ENCODE assay signal across 8 mouse cellular contexts in genomic region chr1:75141486-75142190, GRCm38 (mm10). TPM values are rescaled to one million over a fixed set of nuclear protein-coding genes. Genes with fewer than 3 reads are reported as not detected.
A peak's percentile ranks its signal among the peaks of the same experiment; 100 is the strongest.
DNase-seq lines count a peak whose midpoint lies in the region; ATAC-seq and TF ChIP-seq lines count a peak whose summit lies in the region.

No protein-coding gene starts in this region.

- 0 out of 2 replicates have a peak, but pooled peaks cover 6% of the 10 kb centered on the region for H3K4me1 ChIP-seq in embryonic fibroblast, embryonic 13.5 days (ENCODE audit: control insufficient read depth, insufficient read depth, low read length)
- peaks cover 19% of the 10 kb centered on the region for H3K4me1 ChIP-seq in heart, embryonic 12.5 days (replicated peaks)
- H3K4me1 ChIP-seq in kidney, embryonic 16.5 days (ENCODE audit: insufficient read depth, low read length) = peaks cover 16% of the 10 kb centered on the region
- H3K4me1 ChIP-seq in liver, embryonic 15.5 days (replicated peaks) = peaks cover 82% of the 10 kb centered on the region
- H3K4me1 ChIP-seq in neural tube, embryonic 11.5 days (ENCODE audit: control insufficient read depth, insufficient read depth, low read length) = peaks cover 16% of the 10 kb centered on the region; the same call in 1 of the 2 replicates
- 0 out of 2 replicates have a peak, but pooled peaks cover 3% of the 10 kb centered on the region for H3K4me1 ChIP-seq in stomach, postnatal 0 days (replicated peaks; ENCODE audit: control insufficient read depth, insufficient read depth)

- H3K4me3 ChIP-seq in embryonic fibroblast, embryonic 13.5 days (ENCODE audit: insufficient read depth, low read length) = peak overlapping the region; percentile 50
- H3K4me3 ChIP-seq in heart, embryonic 12.5 days = peak overlapping the region; percentile 85
- H3K4me3 ChIP-seq in kidney, embryonic 16.5 days (ENCODE audit: low read length) = peak overlapping the region; percentile 90
- peak overlapping the region; percentile 96 for H3K4me3 ChIP-seq in liver, embryonic 15.5 days (replicated peaks)
- peak overlapping the region; percentile 86 for H3K4me3 ChIP-seq in neural tube, embryonic 11.5 days (ENCODE audit: low read depth, low read length)
- H3K4me3 ChIP-seq in stomach, postnatal 0 days (ENCODE audit: low read depth, low read length) = peak overlapping the region; percentile 82

- H3K27ac ChIP-seq in embryonic fibroblast, embryonic 13.5 days (ENCODE audit: insufficient read depth, low read length) = peak overlapping the region; percentile 87
- H3K27ac ChIP-seq in heart, embryonic 12.5 days (ENCODE audit: poor library complexity, severe bottlenecking) = peak overlapping the region; percentile 96
- H3K27ac ChIP-seq in kidney, embryonic 16.5 days (ENCODE audit: low read length) = peak overlapping the region; percentile 98
- H3K27ac ChIP-seq in liver, embryonic 15.5 days (replicated peaks) = peak overlapping the region; percentile 99
- peak overlapping the region; percentile 64; the same call in 1 of the 2 replicates for H3K27ac ChIP-seq in neural tube, embryonic 11.5 days (ENCODE audit: low read depth, low read length)
- peak overlapping the region; percentile 96 for H3K27ac ChIP-seq in stomach, postnatal 0 days (replicated peaks)

- no peak for TF ChIP-seq EP300 in stomach, postnatal 0 days (optimal IDR thresholded peaks at IDR 0.05)

- TF ChIP-seq POLR2A in embryonic fibroblast, embryonic 13.5 days (IDR thresholded peaks at IDR 0.05; ENCODE audit: low read depth, low read length) = peak; percentile 87

- under 1% methylated on average over 53 of the region's 53 CpGs for WGBS in heart, embryonic 12.5 days
- under 1% methylated on average over 53 of the region's 53 CpGs for WGBS in kidney, embryonic 16.5 days
- under 1% methylated on average over 53 of the region's 53 CpGs for WGBS in liver, embryonic 15.5 days (ENCODE audit: insufficient replicate concordance)
- WGBS in neural tube, embryonic 11.5 days = under 1% methylated on average over 53 of the region's 53 CpGs
- under 1% methylated on average over 53 of the region's 53 CpGs for WGBS in stomach, postnatal 0 days

- no peak for TF ChIP-seq CTCF in embryonic fibroblast, embryonic 13.5 days (IDR thresholded peaks at IDR 0.05; ENCODE audit: borderline replicate concordance, insufficient read depth, low read length)
- no peak for TF ChIP-seq CTCF in stomach, postnatal 0 days (IDR thresholded peaks at IDR 0.05; ENCODE audit: low read depth)

- H3K27me3 ChIP-seq in heart, embryonic 12.5 days (replicated peaks) = no peaks in the 10 kb centered on the region
- no peaks in the 10 kb centered on the region for H3K27me3 ChIP-seq in kidney, embryonic 16.5 days (ENCODE audit: insufficient read depth, low read length)
- no peaks in the 10 kb centered on the region for H3K27me3 ChIP-seq in liver, embryonic 15.5 days
- no peaks in the 10 kb centered on the region for H3K27me3 ChIP-seq in neural tube, embryonic 11.5 days (ENCODE audit: control insufficient read depth, insufficient read depth, low read length)
- H3K27me3 ChIP-seq in stomach, postnatal 0 days (ENCODE audit: control insufficient read depth, insufficient read depth, low read length) = no peaks in the 10 kb centered on the region

- peak overlapping the region; percentile 74 for H3K4me2 ChIP-seq in heart, embryonic 12.5 days
- peak overlapping the region; percentile 94 for H3K4me2 ChIP-seq in kidney, embryonic 16.5 days (replicated peaks; ENCODE audit: low read depth, low read length)
- peak overlapping the region; percentile 83 for H3K4me2 ChIP-seq in liver, embryonic 15.5 days
- peak overlapping the region; percentile 98 for H3K4me2 ChIP-seq in neural tube, embryonic 11.5 days (ENCODE audit: low read depth)
- H3K4me2 ChIP-seq in stomach, postnatal 0 days (replicated peaks; ENCODE audit: low read depth) = peak overlapping the region; percentile 89

- H3K9ac ChIP-seq in heart, embryonic 12.5 days = peak overlapping the region; percentile 96
- peak overlapping the region; percentile 94 for H3K9ac ChIP-seq in kidney, embryonic 16.5 days (replicated peaks; ENCODE audit: low read length)
- H3K9ac ChIP-seq in liver, embryonic 15.5 days = peak overlapping the region; percentile 99
- peak overlapping the region; percentile 92 for H3K9ac ChIP-seq in neural tube, embryonic 11.5 days (ENCODE audit: low read length)
- H3K9ac ChIP-seq in stomach, postnatal 0 days (ENCODE audit: low read length) = peak overlapping the region; percentile 88

- H3K9me3 ChIP-seq in heart, embryonic 12.5 days (replicated peaks) = no peaks in the 10 kb centered on the region
- H3K9me3 ChIP-seq in kidney, embryonic 16.5 days (ENCODE audit: low read length) = no peaks in the 10 kb centered on the region
- H3K9me3 ChIP-seq in liver, embryonic 15.5 days (replicated peaks) = no peaks in the 10 kb centered on the region
- no peaks in the 10 kb centered on the region for H3K9me3 ChIP-seq in neural tube, embryonic 11.5 days (ENCODE audit: control insufficient read depth, low read length)
- no peaks in the 10 kb centered on the region for H3K9me3 ChIP-seq in stomach, postnatal 0 days (ENCODE audit: control insufficient read depth, low read length)

- H3K36me3 ChIP-seq in heart, embryonic 12.5 days = peaks cover 55% of the 10 kb centered on the region
- H3K36me3 ChIP-seq in kidney, embryonic 16.5 days (ENCODE audit: insufficient read depth, low read length) = peaks cover 42% of the 10 kb centered on the region
- peaks cover 65% of the 10 kb centered on the region for H3K36me3 ChIP-seq in liver, embryonic 15.5 days (replicated peaks)
- peaks cover 11% of the 10 kb centered on the region for H3K36me3 ChIP-seq in neural tube, embryonic 11.5 days (ENCODE audit: control insufficient read depth, insufficient read depth, low read length)
- peaks cover 34% of the 10 kb centered on the region for H3K36me3 ChIP-seq in stomach, postnatal 0 days (ENCODE audit: control insufficient read depth, insufficient read depth, low read length)

- peak; percentile 69 to 73 for DNase-seq in B cell, adult 2 months
- DNase-seq in adrenal gland, postnatal 36 days = peak; percentile 78 to 83
- peak; percentile 60 for DNase-seq in neural tube, embryonic 11.5 days (ENCODE audit: low spot score)
- DNase-seq in stomach, postnatal 0 days (ENCODE audit: low spot score) = peak; percentile 83

- peak; percentile 58 for ATAC-seq in heart, embryonic 12.5 days (ENCODE audit: insufficient number of reproducible peaks, low FRiP score)
- peak; percentile 44; the same call in 1 of the 2 replicates for ATAC-seq in kidney, embryonic 16.5 days (ENCODE audit: low FRiP score, low TSS enrichment)
- ATAC-seq in liver, embryonic 15.5 days (ENCODE audit: insufficient read depth) = peak; percentile 52
- no peak for ATAC-seq in neural tube, embryonic 11.5 days (ENCODE audit: insufficient read depth, low FRiP score, low TSS enrichment)
- ATAC-seq in stomach, postnatal 0 days (ENCODE audit: low FRiP score, low TSS enrichment) = peak; percentile 61

RNA-seq across cellular contexts. Expression of gene Cnppd1, which starts 0.9 kb away (rescaled TPM):
- 10 to 100 TPM; 38.0 TPM for total RNA-seq in adrenal gland, postnatal 36 days (2021)
- 34.2 and 40.9 TPM in 2 replicates for polyA plus RNA-seq in embryonic fibroblast, embryonic 13.5 days (2011; ENCODE audit: insufficient read length, low read depth, missing spikeins)
- polyA plus RNA-seq in heart, embryonic 12.5 days (2016; fragmentation: Nextera tagmentation; extraction: Ambion mirVana) = 39.9 and 41.1 TPM in 2 replicates
- 51.1 and 54.4 TPM in 2 replicates for polyA plus RNA-seq in kidney, embryonic 16.5 days (2015; fragmentation: Nextera tagmentation; extraction: Ambion mirVana)
- 48.8 and 54.7 TPM in 2 replicates for polyA plus RNA-seq in liver, embryonic 15.5 days (2015; fragmentation: Nextera tagmentation; extraction: Ambion mirVana)
- polyA plus RNA-seq in neural tube, embryonic 11.5 days (2014; fragmentation: Nextera tagmentation; extraction: Ambion mirVana) = 53.5 and 58.4 TPM in 2 replicates
- polyA plus RNA-seq in stomach, postnatal 0 days (2015; fragmentation: Nextera tagmentation; extraction: Ambion mirVana) = 35.1 and 38.3 TPM in 2 replicates

RNA-seq across cellular contexts. Expression of gene Retreg2, which starts 0.9 kb away (rescaled TPM):
- 10 to 100 TPM; 81.4 to 95.7 TPM for total RNA-seq in adrenal gland, postnatal 36 days (2021)
- 31.9 and 44.3 TPM in 2 replicates for polyA plus RNA-seq in embryonic fibroblast, embryonic 13.5 days (2011; ENCODE audit: insufficient read length, low read depth, missing spikeins)
- 36.3 and 40.5 TPM in 2 replicates for polyA plus RNA-seq in heart, embryonic 12.5 days (2016; fragmentation: Nextera tagmentation; extraction: Ambion mirVana)
- 56.3 and 59.8 TPM in 2 replicates for polyA plus RNA-seq in kidney, embryonic 16.5 days (2015; fragmentation: Nextera tagmentation; extraction: Ambion mirVana)
- 55.8 and 59.7 TPM in 2 replicates for polyA plus RNA-seq in liver, embryonic 15.5 days (2015; fragmentation: Nextera tagmentation; extraction: Ambion mirVana)
- 57.1 and 70.0 TPM in 2 replicates for polyA plus RNA-seq in neural tube, embryonic 11.5 days (2014; fragmentation: Nextera tagmentation; extraction: Ambion mirVana)
- 30.4 and 31.2 TPM in 2 replicates for polyA plus RNA-seq in stomach, postnatal 0 days (2015; fragmentation: Nextera tagmentation; extraction: Ambion mirVana)

RNA-seq across cellular contexts. Expression of gene Slc23a3, which starts 7.9 kb away (rescaled TPM):
- under 1 TPM; 0.16 to 0.46 TPM for total RNA-seq in adrenal gland, postnatal 36 days (2021)
- polyA plus RNA-seq in embryonic fibroblast, embryonic 13.5 days (2011; ENCODE audit: insufficient read length, low read depth, missing spikeins) = 0.42 TPM in 1 of 2 replicates, not detected in the other
- 0.21 and 0.22 TPM in 2 replicates for polyA plus RNA-seq in heart, embryonic 12.5 days (2016; fragmentation: Nextera tagmentation; extraction: Ambion mirVana)
- polyA plus RNA-seq in kidney, embryonic 16.5 days (2015; fragmentation: Nextera tagmentation; extraction: Ambion mirVana) = 5.9 and 6.2 TPM in 2 replicates
- 2.1 and 2.3 TPM in 2 replicates for polyA plus RNA-seq in liver, embryonic 15.5 days (2015; fragmentation: Nextera tagmentation; extraction: Ambion mirVana)
- not detected in 2 replicates for polyA plus RNA-seq in neural tube, embryonic 11.5 days (2014; fragmentation: Nextera tagmentation; extraction: Ambion mirVana)
- 2.2 TPM in 2 replicates for polyA plus RNA-seq in stomach, postnatal 0 days (2015; fragmentation: Nextera tagmentation; extraction: Ambion mirVana)

RNA-seq across cellular contexts. Expression of gene Nhej1, which starts 16.6 kb away (rescaled TPM):
- total RNA-seq in adrenal gland, postnatal 36 days (2021) = 1 to 10 TPM; 7.1 to 7.9 TPM
- 9.1 and 10.3 TPM in 2 replicates for polyA plus RNA-seq in embryonic fibroblast, embryonic 13.5 days (2011; ENCODE audit: insufficient read length, low read depth, missing spikeins)
- 6.0 and 6.9 TPM in 2 replicates for polyA plus RNA-seq in heart, embryonic 12.5 days (2016; fragmentation: Nextera tagmentation; extraction: Ambion mirVana)
- 10.0 and 12.1 TPM in 2 replicates for polyA plus RNA-seq in kidney, embryonic 16.5 days (2015; fragmentation: Nextera tagmentation; extraction: Ambion mirVana)
- polyA plus RNA-seq in liver, embryonic 15.5 days (2015; fragmentation: Nextera tagmentation; extraction: Ambion mirVana) = 5.8 and 6.2 TPM in 2 replicates
- polyA plus RNA-seq in neural tube, embryonic 11.5 days (2014; fragmentation: Nextera tagmentation; extraction: Ambion mirVana) = 12.1 and 13.9 TPM in 2 replicates
- 3.5 and 4.2 TPM in 2 replicates for polyA plus RNA-seq in stomach, postnatal 0 days (2015; fragmentation: Nextera tagmentation; extraction: Ambion mirVana)

RNA-seq across cellular contexts. Expression of gene Zfand2b, which starts 26.8 kb away (rescaled TPM):
- 10 to 100 TPM; 30.2 to 35.1 TPM for total RNA-seq in adrenal gland, postnatal 36 days (2021)
- 11.8 and 14.8 TPM in 2 replicates for polyA plus RNA-seq in embryonic fibroblast, embryonic 13.5 days (2011; ENCODE audit: insufficient read length, low read depth, missing spikeins)
- polyA plus RNA-seq in heart, embryonic 12.5 days (2016; fragmentation: Nextera tagmentation; extraction: Ambion mirVana) = 26.1 and 26.7 TPM in 2 replicates
- polyA plus RNA-seq in kidney, embryonic 16.5 days (2015; fragmentation: Nextera tagmentation; extraction: Ambion mirVana) = 48.4 and 51.0 TPM in 2 replicates
- polyA plus RNA-seq in liver, embryonic 15.5 days (2015; fragmentation: Nextera tagmentation; extraction: Ambion mirVana) = 43.4 and 44.5 TPM in 2 replicates
- 31.7 and 38.3 TPM in 2 replicates for polyA plus RNA-seq in neural tube, embryonic 11.5 days (2014; fragmentation: Nextera tagmentation; extraction: Ambion mirVana)
- polyA plus RNA-seq in stomach, postnatal 0 days (2015; fragmentation: Nextera tagmentation; extraction: Ambion mirVana) = 43.0 and 44.5 TPM in 2 replicates
